Mouse (Mus musculus) cerebellum, adult 2 months (tissue): ENCODE data around the gene Impg1.

Source experiments
- CTCF ChIP-seq: fragments of 200-500 bp; IDR thresholded peaks from 2 replicates; pipeline ENCODE4 v1.5.1; 2011; ENCODE audit warnings: low read depth, mild to moderate bottlenecking, control low read depth, low read length, moderate library complexity, borderline replicate concordance; ENCODE audit not compliant: insufficient read depth
- POLR2A ChIP-seq: fragments of 200-500 bp; IDR thresholded peaks from 2 replicates; pipeline ENCODE4 v1.6.1; 2011; ENCODE audit warnings: low read length, control low read depth, borderline replicate concordance; ENCODE audit not compliant: insufficient read depth

DNA sequence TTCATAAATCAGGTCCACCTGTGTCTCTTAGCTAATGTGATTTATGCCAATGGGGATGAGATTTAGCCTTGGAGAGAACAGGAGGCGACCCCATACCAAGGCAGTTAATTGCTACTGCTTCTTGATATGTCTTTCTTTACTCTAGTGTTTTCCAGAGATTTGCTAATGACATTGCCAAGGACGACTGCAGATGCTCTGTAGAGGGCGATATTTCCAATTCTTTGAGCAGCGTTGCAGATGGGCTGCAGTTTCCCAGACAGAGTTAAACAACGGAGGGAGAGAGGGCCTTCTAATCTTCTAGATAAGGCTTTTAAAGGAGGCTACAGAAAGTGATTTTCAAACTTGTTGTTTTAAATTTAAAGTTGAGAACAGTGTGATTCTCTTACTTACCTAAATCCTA is 78.8 kb downstream of the Impg1 start:
- TF ChIP-seq CTCF, result no peak
- no peak for TF ChIP-seq POLR2A
